Mouse (Mus musculus) megakaryocyte, adult 5-6 weeks (primary cell): ENCODE measurements around the gene Ccnd1. TPM values are rescaled to one million over a fixed set of nuclear protein-coding genes. Genes with fewer than 3 reads are reported as not detected.

Experiments used
- ATAC-seq: 2 replicates; pipeline ENCODE4 v1.8.0; 2016; ENCODE audit warnings: mild to moderate bottlenecking, inconsistent platforms; ENCODE audit not compliant: poor library complexity, severe bottlenecking
- total RNA-seq, 2 experiments: library from RNA; stranded (forward) in 1 of 2; stranded (reverse) in 1 of 2; fragments of 153-499, 151-499 nt in 1 of 2; fragments of 221-1000, 200-1000 nt in 1 of 2; gene quantifications; 2 replicates each; pipeline versions ENCODE4 v1.2.3 to v1.2.4; 2015 to 2017

Ccnd1 gene
- total RNA-seq, 2 experiments from 2014 or later, result 5.2 to 8.1 TPM

- no peak for ATAC-seq
These were observed 362 bp upstream of the Ccnd1 start for GRCm38 (mm10) chr7:144940003-144940571.

DNA sequence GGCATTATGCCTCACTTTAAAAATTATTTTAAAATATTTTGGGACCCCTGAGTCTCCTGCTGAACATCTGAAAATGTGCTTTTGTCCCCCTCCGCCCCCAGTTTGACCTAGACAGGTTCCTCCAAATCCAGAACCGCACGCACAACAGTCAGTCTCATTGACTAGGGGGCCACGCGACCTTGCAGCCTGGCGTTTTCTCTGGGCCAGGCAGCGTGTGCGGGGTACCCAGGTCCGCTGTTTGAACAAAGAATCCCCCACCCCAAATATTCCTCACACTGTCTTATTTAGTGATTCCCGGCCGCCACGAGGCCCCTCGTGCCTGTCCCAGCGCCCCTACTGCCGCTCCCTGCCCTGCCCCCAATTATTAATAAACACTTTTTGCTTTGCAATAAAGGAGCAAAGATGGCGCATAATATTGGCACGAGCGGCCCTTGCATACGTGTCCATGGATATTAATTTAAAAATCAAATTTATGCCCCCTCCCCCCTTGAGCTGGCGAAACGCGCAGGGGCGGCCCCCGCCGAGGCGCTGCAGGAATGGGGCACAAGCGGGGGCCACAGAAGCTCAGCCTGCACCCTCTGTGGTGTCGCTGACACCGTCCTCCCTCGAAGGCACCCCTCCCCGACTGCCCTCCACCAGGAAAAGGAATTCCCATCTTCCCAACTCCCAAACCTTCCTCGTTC is 923 bp downstream of the Ccnd1 start:
- no peak for ATAC-seq

- ATAC-seq, result 0 out of 2 replicates have a peak, but pooled peaks have one; percentile 1
These were observed 1.7 kb downstream of the Ccnd1 start for GRCm38 (mm10) chr7:144937899-144938517.

DNA sequence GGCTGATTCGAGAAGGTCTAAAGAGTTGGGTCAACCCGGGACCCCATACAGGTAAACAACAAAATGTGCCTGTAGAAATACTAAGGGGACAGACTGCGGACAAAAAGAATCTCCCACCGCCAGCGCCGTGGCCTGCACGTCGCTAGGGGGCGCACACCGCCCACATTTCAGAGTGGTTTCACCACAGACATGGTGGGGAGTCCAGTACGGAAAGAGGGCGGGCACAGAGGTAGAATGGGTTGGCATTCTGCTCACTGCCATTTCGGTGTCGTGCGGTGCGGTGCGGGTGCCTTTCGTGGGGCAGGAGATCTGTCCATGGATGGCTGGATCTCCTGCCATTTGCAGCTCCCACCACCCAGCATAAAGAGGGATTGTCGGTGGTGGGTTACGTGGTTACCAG is 2.2 kb downstream of the Ccnd1 start:
- peak; percentile 75 for ATAC-seq

GRCm38 (mm10) chr7:144936311-144936880 is 3.3 kb downstream of the Ccnd1 start:
- ATAC-seq, result no peak

- no peak for ATAC-seq
These were observed 4.2 kb downstream of the Ccnd1 start for GRCm38 (mm10) chr7:144935563-144935962.

GRCm38 (mm10) chr7:144934901-144935300 is 4.8 kb downstream of the Ccnd1 start:
- no peak for ATAC-seq

DNA sequence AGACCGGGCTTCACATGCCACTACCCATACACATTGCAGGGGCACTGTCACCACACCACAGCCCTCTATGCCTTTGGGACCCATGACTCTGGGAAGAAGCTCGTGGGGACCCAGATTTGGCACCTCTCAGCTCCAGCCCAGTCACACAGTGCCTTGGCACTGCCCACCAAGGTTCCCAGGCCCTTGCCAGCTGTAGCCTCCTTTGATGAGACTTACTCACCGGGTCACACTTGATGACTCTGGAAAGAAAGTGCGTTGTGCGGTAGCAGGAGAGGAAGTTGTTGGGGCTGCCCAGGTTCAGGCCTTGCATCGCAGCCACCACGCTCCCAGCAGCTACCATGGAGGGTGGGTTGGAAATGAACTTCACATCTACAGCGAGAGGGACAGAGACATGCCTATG is 5.9 kb downstream of the Ccnd1 start:
- no peak for ATAC-seq

DNA sequence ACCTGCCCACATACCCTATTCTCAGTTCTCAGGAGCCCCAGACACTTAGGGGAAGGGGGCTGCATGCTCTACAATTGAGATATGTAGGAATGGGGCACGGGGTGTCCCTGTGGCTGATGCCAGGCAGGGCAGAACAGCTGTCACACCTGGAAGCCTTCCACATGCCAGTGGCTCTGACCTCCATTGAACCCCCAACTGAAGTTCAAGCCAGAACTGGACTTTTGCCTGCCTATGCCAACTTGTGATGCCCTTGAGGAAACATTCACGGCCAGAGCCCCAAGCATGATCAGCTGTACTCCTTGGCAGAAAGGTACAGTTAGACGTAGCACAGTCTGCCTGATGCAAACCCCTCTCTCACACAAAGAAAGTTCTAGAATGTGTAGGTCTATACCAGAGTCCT is 6.4 kb downstream of the Ccnd1 start:
- ATAC-seq, result no peak

- peak; percentile 72 for ATAC-seq
These were observed 7.3 kb downstream of the Ccnd1 start for GRCm38 (mm10) chr7:144932389-144932937.

DNA sequence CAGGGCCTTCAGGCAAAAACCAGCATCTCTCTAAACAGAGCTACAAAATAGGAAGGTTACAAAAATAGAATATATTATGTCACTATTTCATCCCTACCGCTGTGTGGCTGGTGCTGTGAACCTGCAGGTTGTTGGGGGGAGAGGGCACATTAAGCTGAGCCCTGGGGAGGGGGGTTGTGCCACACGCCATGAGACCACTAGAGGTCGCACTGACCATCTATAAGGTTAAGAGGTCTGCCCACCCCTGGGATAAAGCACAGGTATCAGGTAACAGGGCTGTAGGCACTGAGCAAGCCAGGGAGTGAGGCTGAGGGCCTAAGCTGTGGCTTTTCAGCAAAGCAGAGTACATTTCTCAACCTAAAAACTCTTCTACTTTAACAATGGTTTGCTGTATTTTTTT is 7.9 kb downstream of the Ccnd1 start:
- peak; percentile 23; the same call in 1 of the 2 replicates for ATAC-seq

DNA sequence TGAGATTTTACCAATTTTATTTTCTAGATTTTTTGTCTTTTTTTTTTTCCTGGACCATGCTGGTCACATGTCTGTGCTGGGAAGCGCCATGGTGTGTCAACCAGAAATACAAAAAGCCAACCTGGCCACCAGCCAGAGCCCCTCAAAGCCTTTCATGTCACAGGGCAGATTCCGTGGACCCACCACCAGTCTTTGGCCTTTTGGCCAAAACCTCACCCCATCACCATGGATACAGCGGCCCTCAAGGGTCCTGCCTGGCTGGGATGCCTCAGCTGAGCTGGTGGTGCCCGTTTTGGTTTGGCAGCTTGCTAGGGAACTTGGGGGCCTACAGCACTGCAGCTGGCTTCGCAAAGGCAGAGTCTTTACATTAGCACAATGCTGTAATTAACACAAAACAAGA is 9.8 kb downstream of the Ccnd1 start:
- ATAC-seq, result no peak

DNA sequence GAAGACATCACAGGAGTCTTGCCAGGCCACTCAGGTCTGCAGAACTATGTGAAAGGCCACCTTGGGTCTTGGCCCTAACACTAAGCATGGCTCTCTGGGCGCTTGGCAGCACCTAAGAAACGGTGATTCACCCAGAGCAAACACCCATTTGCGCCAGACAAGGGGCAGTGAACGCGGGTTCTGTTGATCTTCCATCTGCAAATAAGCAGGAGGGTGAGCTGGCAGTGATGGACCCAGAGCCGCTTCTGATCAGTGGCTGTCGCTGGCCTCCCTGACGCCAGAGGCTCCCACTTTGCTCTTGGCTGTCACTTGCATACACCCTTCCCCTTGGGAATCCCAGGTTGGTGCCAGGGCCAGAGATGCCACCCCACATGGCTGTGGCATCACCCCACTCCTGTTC is 10.2 kb downstream of the Ccnd1 start:
- no peak for ATAC-seq

GRCm38 (mm10) chr7:144928889-144929210 is 10.9 kb downstream of the Ccnd1 start:
- ATAC-seq, result no peak

DNA sequence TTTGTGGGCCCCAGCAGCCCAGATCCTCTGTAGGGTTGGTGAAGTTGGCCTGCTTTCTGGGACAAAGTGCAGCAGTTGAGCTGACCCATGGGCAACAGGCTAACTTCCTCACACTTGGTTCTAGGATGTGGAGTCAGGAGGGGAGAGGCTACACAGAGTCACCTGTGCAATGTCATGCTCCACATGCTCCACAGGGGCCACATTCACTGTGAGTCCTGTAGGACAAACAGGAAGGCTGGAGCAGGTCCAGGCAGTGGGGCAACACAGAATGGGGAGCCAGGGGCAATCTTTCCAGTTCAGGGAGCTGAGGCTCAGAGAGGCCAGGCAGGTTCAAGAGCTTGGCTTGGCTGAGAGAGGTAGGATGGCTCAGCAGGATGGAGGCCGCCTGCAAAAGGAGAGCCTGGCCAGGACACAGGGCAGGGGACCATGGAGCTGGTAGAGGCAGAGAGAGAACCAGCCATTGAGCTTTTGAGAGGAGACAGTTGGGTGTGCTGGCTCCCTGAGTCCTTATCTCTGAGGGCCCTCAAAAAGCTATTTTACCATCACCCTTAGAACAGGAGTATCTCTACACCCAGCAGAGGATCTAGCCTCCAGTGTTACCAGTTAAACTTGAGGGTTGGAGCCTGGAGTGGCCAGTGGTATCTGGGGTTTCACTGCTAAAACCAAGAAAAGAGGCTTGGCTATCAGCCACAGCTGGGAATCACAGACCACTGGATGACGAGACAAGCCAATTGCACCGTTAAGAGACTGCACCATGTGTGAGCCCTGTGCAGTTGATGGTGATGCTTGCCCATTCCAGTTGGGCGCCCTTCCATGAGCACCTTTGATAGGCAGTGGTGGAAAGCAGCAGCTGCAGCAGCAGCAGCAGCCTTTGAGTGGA is 11.5 kb downstream of the Ccnd1 start:
- no peak for ATAC-seq

- ATAC-seq, result no peak
These were observed 12.1 kb downstream of the Ccnd1 start for GRCm38 (mm10) chr7:144927591-144927990.

- ATAC-seq, result no peak
These were observed 20.9 kb downstream of the Ccnd1 start for GRCm38 (mm10) chr7:144918823-144919222.

DNA sequence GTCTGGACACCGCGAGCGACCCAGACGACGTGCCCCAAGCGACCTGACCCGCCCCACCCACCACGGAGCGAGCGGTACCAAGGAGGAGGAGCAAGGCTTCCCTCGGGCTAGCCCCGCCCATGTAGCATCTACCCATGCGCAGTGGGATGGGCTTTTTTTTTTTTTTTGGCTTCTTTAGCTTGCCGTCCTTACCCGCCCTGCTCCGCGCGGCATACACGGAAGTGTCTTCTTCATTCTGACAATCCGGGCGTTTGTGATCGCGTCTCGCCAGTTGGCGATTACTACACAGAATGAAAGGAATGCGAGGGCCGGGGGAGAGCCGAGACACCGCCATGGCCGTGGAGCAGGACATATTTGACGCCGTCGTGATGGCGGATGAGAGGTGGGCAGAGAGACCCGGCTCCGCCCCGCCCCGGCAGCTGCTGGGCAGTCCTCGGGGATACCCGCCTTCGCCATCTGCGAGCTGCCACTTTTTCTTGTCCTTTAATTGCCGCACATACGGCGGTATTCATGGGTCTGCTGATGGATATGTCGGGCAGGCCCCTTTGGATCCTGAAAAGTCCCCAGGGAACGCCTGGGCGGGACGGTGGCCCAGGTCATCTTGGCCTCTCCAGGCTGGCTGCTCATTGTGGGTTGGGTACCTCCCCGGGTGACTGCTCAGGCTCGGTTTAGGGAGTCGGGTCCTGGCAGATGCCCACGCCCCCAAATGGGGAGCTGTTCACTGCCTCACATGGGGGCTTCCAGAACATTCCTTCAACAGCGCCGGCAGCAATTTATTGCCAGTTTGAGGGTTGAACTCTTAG is 24.6 kb downstream of the Ccnd1 start, which contains the start of gene LTO1:
Gene LTO1 (plus strand): TSS at position 153 of the 803 bp plus-strand sequence.
- ATAC-seq, result peak; percentile 89

GRCm38 (mm10) chr7:144914296-144914947 is 25.3 kb downstream of the Ccnd1 start:
- ATAC-seq, result peak; percentile 86
